Mouse (Mus musculus) stomach, postnatal 0 days (tissue): ENCODE measurements around the gene Htt.

Experiments used
- CTCF ChIP-seq: IDR thresholded peaks from 2 replicates; pipeline ENCODE4 v1.5.1; 2016; ENCODE audit warnings: antibody characterized with exemption, low read depth, mild to moderate bottlenecking, moderate library complexity
- EP300 ChIP-seq: optimal IDR thresholded peaks from 2 replicates; pipeline ENCODE3; 2016; ENCODE audit warnings: antibody characterized with exemption

DNA sequence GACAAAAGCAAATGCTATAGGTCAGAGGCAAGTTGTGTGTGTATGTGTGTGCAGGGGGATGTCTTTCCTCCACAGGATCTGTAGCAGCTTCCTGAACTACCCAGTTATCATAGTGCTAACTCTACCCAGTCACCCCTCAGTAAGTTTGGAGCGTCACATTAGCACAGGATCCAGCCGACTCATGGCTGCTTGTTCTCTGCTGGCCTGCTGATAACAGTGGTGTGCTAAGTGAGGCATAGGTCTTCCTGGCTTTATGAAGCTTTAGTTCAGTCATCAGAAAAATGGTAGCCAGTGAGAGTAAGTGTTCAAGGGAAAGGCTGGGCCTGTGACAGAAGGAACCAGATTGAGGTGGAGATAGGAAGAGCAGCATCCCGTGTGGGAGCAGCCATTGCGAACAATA lies 162.4 kb downstream of the Htt start:
- TF ChIP-seq CTCF (no peak), EP300 (no peak)
